Mouse (Mus musculus): Measurements from ENCODE around the gene Exph5.

Gene Exph5

DNA sequence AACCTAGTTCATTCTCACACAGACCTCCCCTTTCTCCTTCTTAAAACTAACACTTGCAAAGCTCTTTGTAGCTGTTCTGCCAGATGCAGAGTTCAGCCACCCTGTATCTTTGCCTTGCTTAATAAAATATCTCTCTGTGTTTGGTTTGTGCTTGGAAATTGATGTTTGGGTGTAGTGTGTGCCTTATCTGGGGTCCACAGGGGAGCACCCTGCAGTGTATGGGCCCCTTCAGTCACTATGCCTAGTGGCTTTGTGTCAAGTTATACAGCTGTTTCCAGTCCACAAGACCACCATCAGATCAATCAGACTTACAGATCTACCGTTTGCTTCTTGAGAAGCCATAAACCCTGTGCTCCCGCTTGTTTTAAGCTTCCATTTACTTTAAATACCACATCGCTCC lies 108.0 kb downstream of the Exph5 start:
- no peak for DNase-seq

DNA sequence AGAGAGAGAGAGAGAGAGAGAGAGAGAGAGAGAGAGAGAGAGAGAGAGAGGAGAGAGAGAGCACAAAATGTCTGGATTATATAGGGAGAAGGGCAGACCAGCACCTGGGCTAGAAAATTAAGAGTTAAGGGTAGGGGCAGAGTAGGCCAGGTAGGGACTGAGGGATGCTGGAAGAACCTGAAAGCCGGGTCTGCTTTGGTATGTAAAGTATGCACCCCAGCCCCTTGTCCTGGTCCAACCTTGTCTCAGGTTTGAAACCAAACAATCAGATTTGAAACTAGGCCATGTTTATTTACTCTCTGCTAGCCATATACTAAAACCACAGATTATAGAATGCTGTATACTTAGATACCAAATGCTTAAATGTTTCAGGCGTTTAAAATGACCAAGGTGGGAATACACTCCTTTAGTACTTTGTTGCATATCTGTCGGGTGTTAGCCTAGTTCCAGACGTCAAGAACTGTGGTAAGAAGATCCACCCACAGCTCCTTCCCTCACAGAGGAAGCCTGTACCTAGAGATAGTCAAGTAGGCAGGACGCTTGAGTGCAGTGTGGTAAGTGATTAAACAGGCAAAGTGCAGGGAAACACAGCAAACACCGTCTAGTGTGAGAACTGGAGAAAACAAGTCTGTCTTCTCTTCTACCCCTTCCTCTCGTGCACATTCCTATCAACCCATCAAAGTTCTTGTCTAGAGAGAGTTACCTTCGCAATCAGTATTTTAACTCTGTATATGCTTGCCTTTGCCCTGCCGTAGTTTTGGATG lies 120.8 kb downstream of the Exph5 start:
- DNase-seq, result no peak

GRCm38 (mm10) chr9:53426726-53427125 lies 125.3 kb downstream of the Exph5 start:
- no peak for DNase-seq

All from kidney, postnatal 14 days (tissue).